Mouse (Mus musculus) liver, postnatal 0 days (tissue): ENCODE data around the gene Arhgef3. TPM values are rescaled to one million over a fixed set of nuclear protein-coding genes. Genes with fewer than 3 reads are reported as not detected.

Experiments
- ATAC-seq: fragments of 200-750 bp; cut with Nextera tagmentation; 2 replicates; pipeline ENCODE4 v1.8.0; 2017; ENCODE audit warnings: mild to moderate bottlenecking, moderate library complexity
- DNase-seq: peaks from one replicate; pipeline ENCODE4 v3.0.0-alpha.2; 2016
- H3K27ac ChIP-seq: fragments of 300-500 bp; sonication (generic); 2 replicates; pipeline ENCODE4 v1.5.1; 2014; ENCODE audit warnings: antibody characterized with exemption, moderate library complexity, mild to moderate bottlenecking, low read depth
- H3K27me3 ChIP-seq: fragments of 300-500 bp; sonication (generic); 2 replicates; pipeline ENCODE4 v1.6.1; 2014; ENCODE audit warnings: low read length, control low read depth, mixed read lengths; ENCODE audit not compliant: insufficient read depth
- H3K36me3 ChIP-seq: fragments of 300-500 bp; sonication (generic); replicated peaks from 2 replicates; pipeline ENCODE4 v1.6.1; 2014; ENCODE audit warnings: mild to moderate bottlenecking, control low read depth, low read length, moderate library complexity, mixed read lengths; ENCODE audit not compliant: insufficient read depth
- H3K4me1 ChIP-seq: fragments of 300-500 bp; sonication (generic); 2 replicates; pipeline ENCODE4 v1.6.1; 2014; ENCODE audit warnings: antibody characterized with exemption, mild to moderate bottlenecking, control low read depth; ENCODE audit not compliant: insufficient read depth
- H3K4me2 ChIP-seq: fragments of 300-500 bp; sonication (generic); 2 replicates; pipeline ENCODE4 v1.6.1; 2014; ENCODE audit warnings: low read depth, mild to moderate bottlenecking, low read length, moderate library complexity, mixed read lengths
- H3K4me3 ChIP-seq: fragments of 300-500 bp; sonication (generic); 2 replicates; pipeline ENCODE4 v1.5.1; 2014; ENCODE audit warnings: low read depth, low read length
- H3K9ac ChIP-seq: fragments of 300-500 bp; sonication (generic); replicated peaks from 2 replicates; pipeline ENCODE4 v1.6.1; 2014; ENCODE audit warnings: mild to moderate bottlenecking, moderate library complexity
- H3K9me3 ChIP-seq: fragments of 300-500 bp; sonication (generic); 2 replicates; pipeline ENCODE4 v1.6.1; 2016; ENCODE audit warnings: mild to moderate bottlenecking, control low read depth, low read length, mixed read lengths
- CTCF ChIP-seq: sonication (generic); IDR thresholded peaks from 2 replicates; pipeline ENCODE4 v1.5.1; 2016; ENCODE audit warnings: antibody characterized with exemption, low read depth
- EP300 ChIP-seq: IDR thresholded peaks from 2 replicates; pipeline ENCODE4 v1.6.1; 2016; ENCODE audit warnings: antibody characterized with exemption, low read depth, mild to moderate bottlenecking
- WGBS: fragments of 180-500 bp; shearing (Covaris S2); extraction: QIAGEN DNeasy Blood & Tissue Kit; methylation state at CpG from one replicate; pipeline ENCODE4 v1.1.7; 2014; ENCODE audit not compliant: insufficient replicate concordance; 5-methylcytosine and 5-hydroxymethylcytosine counted together
- polyA plus RNA-seq: library from polyadenylated mRNA; unstranded; fragments of >200 nt; fragmentation: Nextera tagmentation; extraction: Ambion mirVana; gene quantifications from 2 replicates; pipeline ENCODE4 v1.2.1, GENCODE M21; 2015

Arhgef3 gene
- polyA plus RNA-seq, 1 experiment from 2014 or later, result 11.4 TPM

GRCm38 (mm10) chr14:27411492-27411891, 296.8 kb downstream of the Arhgef3 start:
- 72% methylated on average over 7 of the region's 7 CpGs for WGBS
- DNase-seq (no peak), ATAC-seq (no peak)
- no peaks in the 10 kb centered on the region for H3K4me1 ChIP-seq
- no peak overlapping the region for H3K4me3 ChIP-seq
- TF ChIP-seq CTCF (no peak), EP300 (no peak)
- H3K4me2 ChIP-seq, result no peak overlapping the region
- H3K9me3 ChIP-seq, result no peaks in the 10 kb centered on the region
- H3K27ac ChIP-seq, result no peak overlapping the region
- no peak overlapping the region for H3K9ac ChIP-seq
- H3K27me3 ChIP-seq, result no peaks in the 10 kb centered on the region
- H3K36me3 ChIP-seq, result no peaks in the 10 kb centered on the region

- no peaks in the 10 kb centered on the region for H3K36me3 ChIP-seq
- DNase-seq (no peak), ATAC-seq (no peak)
- H3K9me3 ChIP-seq, result no peaks in the 10 kb centered on the region
- H3K27ac ChIP-seq, result no peak overlapping the region
- no peaks in the 10 kb centered on the region for H3K27me3 ChIP-seq
- no peak overlapping the region for H3K9ac ChIP-seq
- H3K4me1 ChIP-seq, result no peaks in the 10 kb centered on the region
- TF ChIP-seq CTCF (no peak), EP300 (no peak)
- no peak overlapping the region for H3K4me2 ChIP-seq
- no peak overlapping the region for H3K4me3 ChIP-seq
- WGBS, result 58% methylated on average over 8 of the region's 8 CpGs
Observed at GRCm38 (mm10) chr14:27412699-27413098, 298.0 kb downstream of the Arhgef3 start.

GRCm38 (mm10) chr14:27413961-27414360, 299.3 kb downstream of the Arhgef3 start:
- Histone ChIP-seq H3K27ac (no peak overlapping the region), H3K27me3 (no peaks in the 10 kb centered on the region), H3K4me2 (no peak overlapping the region), H3K9me3 (no peaks in the 10 kb centered on the region), H3K36me3 (no peaks in the 10 kb centered on the region), H3K4me1 (no peaks in the 10 kb centered on the region), H3K4me3 (no peak overlapping the region), H3K9ac (no peak overlapping the region)
- WGBS, result 23% methylated on average over 4 of the region's 4 CpGs
- ATAC-seq (0 out of 2 replicates have a peak, but pooled peaks have one; percentile 40), DNase-seq (no peak)
- no peak for TF ChIP-seq EP300
- peak; percentile 83 for TF ChIP-seq CTCF

- no peak for ATAC-seq
- WGBS, result 64% methylated on average over 3 of the region's 3 CpGs
Observed at GRCm38 (mm10) chr14:27420816-27421215, 306.1 kb downstream of the Arhgef3 start.

GRCm38 (mm10) chr14:27422301-27422700, 307.6 kb downstream of the Arhgef3 start:
- Histone ChIP-seq H3K4me1 (no peaks in the 10 kb centered on the region), H3K27ac (no peak overlapping the region), H3K9me3 (peaks cover 5% of the 10 kb centered on the region; the same call in 1 of the 2 replicates), H3K4me2 (no peak overlapping the region), H3K4me3 (no peak overlapping the region), H3K36me3 (no peaks in the 10 kb centered on the region), H3K27me3 (no peaks in the 10 kb centered on the region), H3K9ac (no peak overlapping the region)
- 76% methylated on average over 1 of the region's 1 CpGs for WGBS
- DNase-seq, result no peak
- no peak for TF ChIP-seq EP300
- no peak for TF ChIP-seq CTCF
- ATAC-seq, result no peak

More at GRCm38 (mm10) chr14:27420816-27421215, 306.1 kb downstream of the Arhgef3 start:
- Histone ChIP-seq H3K4me2 (no peak overlapping the region), H3K9ac (no peak overlapping the region), H3K4me1 (no peaks in the 10 kb centered on the region), H3K27me3 (no peaks in the 10 kb centered on the region), H3K4me3 (no peak overlapping the region), H3K9me3 (peaks cover 5% of the 10 kb centered on the region; the same call in 1 of the 2 replicates), H3K27ac (no peak overlapping the region), H3K36me3 (no peaks in the 10 kb centered on the region)
- TF ChIP-seq CTCF, result no peak
- no peak for TF ChIP-seq EP300
- no peak for DNase-seq

GRCm38 (mm10) chr14:27428573-27428972, 313.9 kb downstream of the Arhgef3 start, which contains the start of gene Fam208a:
Gene Fam208a, plus strand, starts transcription at chr14:27428834.
- Histone ChIP-seq H3K4me1 (peaks cover 4% of the 10 kb centered on the region; the same call in 1 of the 2 replicates), H3K4me2 (peak within 1 kb of the TSS; percentile 87), H3K9ac (peak within 1 kb of the TSS; percentile 94), H3K36me3 (peaks cover 3% of the 10 kb centered on the region; the same call in 1 of the 2 replicates), H3K9me3 (peaks cover 9% of the 10 kb centered on the region; the same call in 1 of the 2 replicates), H3K27me3 (no peaks in the 10 kb centered on the region), H3K4me3 (peak within 1 kb of the TSS; percentile 76), H3K27ac (peak within 1 kb of the TSS; percentile 100)
- TF ChIP-seq EP300 (no peak), CTCF (no peak)
- ATAC-seq (peak; percentile 94), DNase-seq (peak; percentile 95)
- WGBS, result 3% methylated on average over 39 of the region's 43 CpGs
